Mouse (Mus musculus) neural tube, embryonic 11.5 days (tissue): ENCODE data around the gene 2610028H24Rik. TPM values are rescaled to one million over a fixed set of nuclear protein-coding genes. Genes with fewer than 3 reads are reported as not detected.

Experiments used
- ATAC-seq: fragments of 200-750 bp; cut with Nextera tagmentation; 2 replicates; pipeline ENCODE4 v1.8.0; 2017; ENCODE audit warnings: moderate number of reproducible peaks, mild to moderate bottlenecking, moderate TSS enrichment, moderate library complexity; ENCODE audit not compliant: insufficient read depth, low FRiP score, low TSS enrichment
- DNase-seq: peaks from one replicate; pipeline ENCODE4 v3.0.0-alpha.2; 2015; ENCODE audit warnings: low spot score
- H3K27ac ChIP-seq: fragments of 300-500 bp; sonication (generic); 2 replicates; pipeline ENCODE4 v1.5.1; 2014; ENCODE audit warnings: low read depth, mild to moderate bottlenecking, low read length
- H3K27me3 ChIP-seq: fragments of 300-500 bp; sonication (generic); 2 replicates; pipeline ENCODE4 v1.6.1; 2014; ENCODE audit warnings: mild to moderate bottlenecking, low read length, mixed read lengths; ENCODE audit not compliant: control insufficient read depth, insufficient read depth
- H3K36me3 ChIP-seq: fragments of 300-500 bp; sonication (generic); 2 replicates; pipeline ENCODE4 v1.6.1; 2014; ENCODE audit warnings: mild to moderate bottlenecking, low read length, moderate library complexity, mixed read lengths; ENCODE audit not compliant: control insufficient read depth, insufficient read depth
- H3K4me1 ChIP-seq: fragments of 300-500 bp; sonication (generic); 2 replicates; pipeline ENCODE4 v1.6.1; 2014; ENCODE audit warnings: low read length, mixed read lengths; ENCODE audit not compliant: control insufficient read depth, insufficient read depth
- H3K4me2 ChIP-seq: fragments of 300-500 bp; sonication (generic); 2 replicates; pipeline ENCODE4 v1.6.1; 2014; ENCODE audit warnings: low read depth, mild to moderate bottlenecking, moderate library complexity
- H3K4me3 ChIP-seq: fragments of 300-500 bp; sonication (generic); 2 replicates; pipeline ENCODE4 v1.5.1; 2014; ENCODE audit warnings: low read depth, low read length
- H3K9ac ChIP-seq: fragments of 300-500 bp; sonication (generic); 2 replicates; pipeline ENCODE4 v1.6.1; 2014; ENCODE audit warnings: mild to moderate bottlenecking, low read length
- H3K9me3 ChIP-seq: fragments of 300-500 bp; sonication (generic); 2 replicates; pipeline ENCODE4 v1.6.1; 2016; ENCODE audit warnings: low read length; ENCODE audit not compliant: control insufficient read depth
- WGBS: fragments of 180-500 bp; shearing (Covaris S2); extraction: QIAGEN DNeasy Blood & Tissue Kit; methylation state at CpG from one replicate; pipeline ENCODE4 v1.1.7; 2014; 5-methylcytosine and 5-hydroxymethylcytosine counted together
- polyA plus RNA-seq: library from polyadenylated mRNA; unstranded; fragments of >200 nt; fragmentation: Nextera tagmentation; extraction: Ambion mirVana; gene quantifications from 2 replicates; pipeline ENCODE4 v1.2.1, GENCODE M21; 2014

The 2610028H24Rik gene
- polyA plus RNA-seq = not detected in 2 replicates

GRCm38 (mm10) chr10:76448851-76449250, at the start of gene 2610028H24Rik:
2610028H24Rik (plus strand) TSS chr10:76449081.
- Histone ChIP-seq H3K27ac (no peak within 1 kb of the TSS), H3K9me3 (no peaks in the 10 kb centered on the region), H3K27me3 (no peaks in the 10 kb centered on the region), H3K36me3 (no peaks in the 10 kb centered on the region), H3K4me3 (no peak within 1 kb of the TSS), H3K9ac (no peak within 1 kb of the TSS), H3K4me2 (no peak within 1 kb of the TSS), H3K4me1 (no peaks in the 10 kb centered on the region)
- no peak for DNase-seq
- ATAC-seq = no peak
- 66% methylated on average over 5 of the region's 5 CpGs for WGBS

- H3K4me1 ChIP-seq = no peaks in the 10 kb centered on the region
- no peaks in the 10 kb centered on the region for H3K27me3 ChIP-seq
- DNase-seq (no peak), ATAC-seq (no peak)
- no peak overlapping the region for H3K4me3 ChIP-seq
- no peak overlapping the region for H3K27ac ChIP-seq
- H3K36me3 ChIP-seq = peaks cover 37% of the 10 kb centered on the region
- H3K9ac ChIP-seq = no peak overlapping the region
- 95% methylated on average over 10 of the region's 10 CpGs for WGBS
- no peaks in the 10 kb centered on the region for H3K9me3 ChIP-seq
- H3K4me2 ChIP-seq = no peak overlapping the region
Measured at GRCm38 (mm10) chr10:76408520-76408919, 40.4 kb upstream of the 2610028H24Rik start.

GRCm38 (mm10) chr10:76416811-76417210, 32.1 kb upstream of the 2610028H24Rik start:
- ATAC-seq (no peak), DNase-seq (no peak)
- Histone ChIP-seq H3K4me1 (no peaks in the 10 kb centered on the region), H3K4me3 (no peak overlapping the region), H3K27ac (no peak overlapping the region), H3K27me3 (no peaks in the 10 kb centered on the region), H3K36me3 (peaks cover 28% of the 10 kb centered on the region), H3K9ac (no peak overlapping the region), H3K4me2 (no peak overlapping the region), H3K9me3 (no peaks in the 10 kb centered on the region)
- 90% methylated on average over 12 of the region's 12 CpGs for WGBS

GRCm38 (mm10) chr10:76425674-76426073, 23.2 kb upstream of the 2610028H24Rik start:
- no peak for DNase-seq
- H3K27ac ChIP-seq = no peak overlapping the region
- no peak overlapping the region for H3K4me3 ChIP-seq
- 94% methylated on average over 7 of the region's 7 CpGs for WGBS
- H3K27me3 ChIP-seq = no peaks in the 10 kb centered on the region
- no peaks in the 10 kb centered on the region for H3K9me3 ChIP-seq
- H3K36me3 ChIP-seq = peaks cover 35% of the 10 kb centered on the region
- no peaks in the 10 kb centered on the region for H3K4me1 ChIP-seq
- H3K9ac ChIP-seq = no peak overlapping the region
- ATAC-seq = no peak
- H3K4me2 ChIP-seq = no peak overlapping the region

GRCm38 (mm10) chr10:76433925-76434324, 15.0 kb upstream of the 2610028H24Rik start:
- no peak overlapping the region for H3K4me3 ChIP-seq
- no peak overlapping the region for H3K4me2 ChIP-seq
- H3K36me3 ChIP-seq = peaks cover 25% of the 10 kb centered on the region
- no peak overlapping the region for H3K9ac ChIP-seq
- DNase-seq (no peak), ATAC-seq (no peak)
- no peaks in the 10 kb centered on the region for H3K4me1 ChIP-seq
- H3K27me3 ChIP-seq = no peaks in the 10 kb centered on the region
- WGBS = 95% methylated on average over 11 of the region's 11 CpGs
- no peak overlapping the region for H3K27ac ChIP-seq
- H3K9me3 ChIP-seq = no peaks in the 10 kb centered on the region

GRCm38 (mm10) chr10:76439107-76439890, 9.6 kb upstream of the 2610028H24Rik start:
- H3K27me3 ChIP-seq = no peaks in the 10 kb centered on the region
- WGBS = 94% methylated on average over 9 of the region's 9 CpGs
- H3K4me1 ChIP-seq = peaks cover 2% of the 10 kb centered on the region; the same call in 1 of the 2 replicates
- H3K4me2 ChIP-seq = no peak overlapping the region
- no peaks in the 10 kb centered on the region for H3K9me3 ChIP-seq
- H3K36me3 ChIP-seq = peaks cover 15% of the 10 kb centered on the region
- no peak overlapping the region for H3K4me3 ChIP-seq
- H3K27ac ChIP-seq = no peak overlapping the region
- ATAC-seq (no peak), DNase-seq (no peak)
- H3K9ac ChIP-seq = no peak overlapping the region

DNA sequence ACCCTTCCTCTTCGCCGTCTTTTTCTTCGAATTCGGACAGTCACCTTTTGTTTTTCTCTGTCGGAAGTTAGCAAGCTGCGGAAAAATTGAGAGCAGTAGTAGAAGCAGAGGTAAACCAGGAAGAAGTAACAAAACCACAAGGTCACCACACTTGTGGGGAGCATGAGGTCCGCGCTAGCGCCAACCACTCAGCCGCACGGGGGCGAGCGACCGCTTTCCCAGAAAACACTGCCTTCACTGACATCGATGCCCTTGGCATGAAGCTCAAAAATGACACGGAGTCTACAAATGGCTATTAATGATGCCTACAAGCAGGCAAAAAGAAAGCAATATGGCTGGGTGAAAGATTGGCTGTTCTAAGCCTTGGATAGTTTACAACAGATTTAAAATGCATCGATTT, 8.6 kb upstream of the 2610028H24Rik start, which contains the start of gene AC141477.1:
AC141477.1 (minus strand) TSS at position 164 of the 400 bp plus-strand sequence.
- Histone ChIP-seq H3K4me3 (no peak within 1 kb of the TSS), H3K36me3 (peaks cover 10% of the 10 kb centered on the region), H3K27ac (no peak within 1 kb of the TSS), H3K9me3 (no peaks in the 10 kb centered on the region), H3K27me3 (no peaks in the 10 kb centered on the region), H3K4me2 (peak within 1 kb of the TSS; percentile 75; the same call in 1 of the 2 replicates), H3K9ac (no peak within 1 kb of the TSS), H3K4me1 (peaks cover 2% of the 10 kb centered on the region; the same call in 1 of the 2 replicates)
- no peak for DNase-seq
- 95% methylated on average over 17 of the region's 17 CpGs for WGBS
- ATAC-seq = no peak

- Histone ChIP-seq H3K4me2 (peak within 1 kb of the TSS; percentile 75), H3K27ac (peak within 1 kb of the TSS; percentile 84), H3K9ac (peak within 1 kb of the TSS; percentile 92), H3K9me3 (no peaks in the 10 kb centered on the region), H3K4me1 (peaks cover 2% of the 10 kb centered on the region; the same call in 1 of the 2 replicates), H3K36me3 (peaks cover 3% of the 10 kb centered on the region), H3K27me3 (no peaks in the 10 kb centered on the region), H3K4me3 (peak within 1 kb of the TSS; percentile 92)
- WGBS = under 1% methylated on average over 78 of the region's 78 CpGs
- DNase-seq (peak; percentile 99), ATAC-seq (peak; percentile 98)
Measured at GRCm38 (mm10) chr10:76442178-76443088, 6.4 kb upstream of the 2610028H24Rik start, which contains the start of gene Pcnt. Pcnt (minus strand) TSS chr10:76442786.
